Mouse (Mus musculus): ENCODE measurements around the gene Arhgap24. TPM values are rescaled to one million over a fixed set of nuclear protein-coding genes. Genes with fewer than 3 reads are reported as not detected.
"Not testable (repeated sequence)": the region's sequence is repeated elsewhere in the genome, so short reads cannot be mapped to it uniquely, and the experiment has no call there.

Arhgap24 gene
- polyA plus RNA-seq, 1 experiment from 2014 or later, result 25.4 TPM

GRCm38 (mm10) chr5:102858047-102858446 lies 376.9 kb downstream of the Arhgap24 start:
- H3K27ac ChIP-seq (replicated peaks; ENCODE audit: low read depth, low read length), result no peak overlapping the region
- no peak for DNase-seq (ENCODE audit: low spot score)
- no peaks in the 10 kb centered on the region for H3K36me3 ChIP-seq (ENCODE audit: control insufficient read depth, insufficient read depth, low read length)

GRCm38 (mm10) chr5:102859749-102860148 lies 378.6 kb downstream of the Arhgap24 start:
- no peak overlapping the region for H3K27ac ChIP-seq (replicated peaks; ENCODE audit: low read depth, low read length)
- H3K9ac ChIP-seq (ENCODE audit: low read depth, low read length), result no peak overlapping the region
- WGBS, result 74% methylated on average over 11 of the region's 11 CpGs
- ATAC-seq (ENCODE audit: low read depth) (no peak), DNase-seq (ENCODE audit: low spot score) (no peak)
- H3K4me2 ChIP-seq (ENCODE audit: low read depth, low read length), result no peak overlapping the region
- no peaks in the 10 kb centered on the region for H3K27me3 ChIP-seq (replicated peaks; ENCODE audit: control insufficient read depth, insufficient read depth, low read length)
- 0 out of 2 replicates have a peak, but pooled peaks cover 3% of the 10 kb centered on the region for H3K4me1 ChIP-seq (ENCODE audit: control insufficient read depth, insufficient read depth, low read length)
- no peak overlapping the region for H3K4me3 ChIP-seq (ENCODE audit: low read depth, low read length)
- H3K36me3 ChIP-seq (ENCODE audit: control insufficient read depth, insufficient read depth, low read length), result no peaks in the 10 kb centered on the region
- H3K9me3 ChIP-seq (ENCODE audit: control insufficient read depth, low read length), result no peaks in the 10 kb centered on the region

More at GRCm38 (mm10) chr5:102858047-102858446, 376.9 kb downstream of the Arhgap24 start:
- no peak overlapping the region for H3K9ac ChIP-seq (ENCODE audit: low read depth, low read length)
- H3K9me3 ChIP-seq (ENCODE audit: control insufficient read depth, low read length), result no peaks in the 10 kb centered on the region
- no peak overlapping the region for H3K4me2 ChIP-seq (ENCODE audit: low read depth, low read length)
- 0 out of 2 replicates have a peak, but pooled peaks cover 3% of the 10 kb centered on the region for H3K4me1 ChIP-seq (ENCODE audit: control insufficient read depth, insufficient read depth, low read length)
- no peak overlapping the region for H3K4me3 ChIP-seq (ENCODE audit: low read depth, low read length)
- no peak for ATAC-seq (ENCODE audit: low read depth)
- no peaks in the 10 kb centered on the region for H3K27me3 ChIP-seq (replicated peaks; ENCODE audit: control insufficient read depth, insufficient read depth, low read length)

- H3K27me3 ChIP-seq (replicated peaks; ENCODE audit: control insufficient read depth, insufficient read depth, low read length), result no peaks in the 10 kb centered on the region
- H3K4me3 ChIP-seq (ENCODE audit: low read depth, low read length), result no peak overlapping the region
- DNase-seq (ENCODE audit: low spot score) (no peak), ATAC-seq (ENCODE audit: low read depth) (no peak)
- H3K4me1 ChIP-seq (ENCODE audit: control insufficient read depth, insufficient read depth, low read length), result no peaks in the 10 kb centered on the region
- no peak overlapping the region for H3K4me2 ChIP-seq (ENCODE audit: low read depth, low read length)
- WGBS, result 42% methylated on average over 5 of the region's 5 CpGs
- H3K9me3 ChIP-seq (ENCODE audit: control insufficient read depth, low read length), result no peaks in the 10 kb centered on the region
- H3K9ac ChIP-seq (ENCODE audit: low read depth, low read length), result no peak overlapping the region
- H3K36me3 ChIP-seq (ENCODE audit: control insufficient read depth, insufficient read depth, low read length), result no peaks in the 10 kb centered on the region
- no peak overlapping the region for H3K27ac ChIP-seq (replicated peaks; ENCODE audit: low read depth, low read length)
These were observed 387.0 kb downstream of the Arhgap24 start for GRCm38 (mm10) chr5:102868196-102868595.

GRCm38 (mm10) chr5:102872996-102873395 lies 391.8 kb downstream of the Arhgap24 start:
- ATAC-seq (ENCODE audit: low read depth); H3K9me3 ChIP-seq (ENCODE audit: control insufficient read depth, low read length): not testable (repeated sequence)
- WGBS, result 90% methylated on average over 8 of the region's 9 CpGs

GRCm38 (mm10) chr5:102874605-102875298 lies 393.6 kb downstream of the Arhgap24 start:
- no peak overlapping the region; the same call in 1 of the 2 replicates for H3K4me2 ChIP-seq (ENCODE audit: low read depth, low read length)
- 36% methylated on average over 11 of the region's 11 CpGs for whole genome bisulfite sequencing
- no peak overlapping the region for H3K27ac ChIP-seq (replicated peaks; ENCODE audit: low read depth, low read length)
- no peaks in the 10 kb centered on the region for H3K9me3 ChIP-seq (ENCODE audit: control insufficient read depth, low read length)
- peaks cover 4% of the 10 kb centered on the region; the same call in 1 of the 2 replicates for H3K4me1 ChIP-seq (ENCODE audit: control insufficient read depth, insufficient read depth, low read length)
- DNase-seq (ENCODE audit: low spot score) (peak; percentile 89), ATAC-seq (ENCODE audit: low read depth) (peak; percentile 71)
- no peaks in the 10 kb centered on the region for H3K27me3 ChIP-seq (replicated peaks; ENCODE audit: control insufficient read depth, insufficient read depth, low read length)
- H3K4me3 ChIP-seq (ENCODE audit: low read depth, low read length), result no peak overlapping the region
- peaks cover 10% of the 10 kb centered on the region; the same call in 1 of the 2 replicates for H3K36me3 ChIP-seq (ENCODE audit: control insufficient read depth, insufficient read depth, low read length)
- H3K9ac ChIP-seq (ENCODE audit: low read depth, low read length), result no peak overlapping the region

More at GRCm38 (mm10) chr5:102872996-102873395, 391.8 kb downstream of the Arhgap24 start:
- not testable (repeated sequence) for H3K27ac ChIP-seq (replicated peaks; ENCODE audit: low read depth, low read length); DNase-seq (ENCODE audit: low spot score); H3K36me3 ChIP-seq (ENCODE audit: control insufficient read depth, insufficient read depth, low read length); H3K4me3 ChIP-seq (ENCODE audit: low read depth, low read length); H3K4me2 ChIP-seq (ENCODE audit: low read depth, low read length); H3K4me1 ChIP-seq (ENCODE audit: control insufficient read depth, insufficient read depth, low read length); H3K27me3 ChIP-seq (replicated peaks; ENCODE audit: control insufficient read depth, insufficient read depth, low read length); H3K9ac ChIP-seq (ENCODE audit: low read depth, low read length)

- WGBS, result 57% methylated on average over 16 of the region's 16 CpGs
- Histone ChIP-seq H3K4me2 (ENCODE audit: low read depth, low read length) (peak overlapping the region; percentile 26; the same call in 1 of the 2 replicates), H3K4me1 (ENCODE audit: control insufficient read depth, insufficient read depth, low read length) (peaks cover 4% of the 10 kb centered on the region; the same call in 1 of the 2 replicates), H3K9me3 (ENCODE audit: control insufficient read depth, low read length) (no peaks in the 10 kb centered on the region), H3K27ac (replicated peaks; ENCODE audit: low read depth, low read length) (no peak overlapping the region), H3K4me3 (ENCODE audit: low read depth, low read length) (no peak overlapping the region), H3K27me3 (replicated peaks; ENCODE audit: control insufficient read depth, insufficient read depth, low read length) (no peaks in the 10 kb centered on the region), H3K36me3 (ENCODE audit: control insufficient read depth, insufficient read depth, low read length) (peaks cover 10% of the 10 kb centered on the region; the same call in 1 of the 2 replicates), H3K9ac (ENCODE audit: low read depth, low read length) (no peak overlapping the region)
- ATAC-seq (ENCODE audit: low read depth) (no peak), DNase-seq (ENCODE audit: low spot score) (no peak)
These were observed 394.4 kb downstream of the Arhgap24 start for GRCm38 (mm10) chr5:102875628-102876027.

GRCm38 (mm10) chr5:102888482-102889162 lies 407.4 kb downstream of the Arhgap24 start:
- H3K36me3 ChIP-seq (ENCODE audit: control insufficient read depth, insufficient read depth, low read length), result peaks cover 11% of the 10 kb centered on the region
- H3K9ac ChIP-seq (ENCODE audit: low read depth, low read length), result no peak overlapping the region
- H3K27ac ChIP-seq (replicated peaks; ENCODE audit: low read depth, low read length), result no peak overlapping the region
- no peak for ATAC-seq (ENCODE audit: low read depth)
- H3K4me1 ChIP-seq (ENCODE audit: control insufficient read depth, insufficient read depth, low read length), result no peaks in the 10 kb centered on the region
- no peak overlapping the region for H3K4me3 ChIP-seq (ENCODE audit: low read depth, low read length)
- H3K27me3 ChIP-seq (replicated peaks; ENCODE audit: control insufficient read depth, insufficient read depth, low read length), result no peaks in the 10 kb centered on the region
- 77% methylated on average over 14 of the region's 14 CpGs for whole genome bisulfite sequencing
- DNase-seq (ENCODE audit: low spot score), result no peak
- no peak overlapping the region for H3K4me2 ChIP-seq (ENCODE audit: low read depth, low read length)
- H3K9me3 ChIP-seq (ENCODE audit: control insufficient read depth, low read length), result no peaks in the 10 kb centered on the region

GRCm38 (mm10) chr5:102889163-102889488 lies 407.9 kb downstream of the Arhgap24 start:
- Histone ChIP-seq H3K4me2 (ENCODE audit: low read depth, low read length) (no peak overlapping the region), H3K27ac (replicated peaks; ENCODE audit: low read depth, low read length) (no peak overlapping the region), H3K9ac (ENCODE audit: low read depth, low read length) (no peak overlapping the region), H3K36me3 (ENCODE audit: control insufficient read depth, insufficient read depth, low read length) (peaks cover 11% of the 10 kb centered on the region), H3K4me3 (ENCODE audit: low read depth, low read length) (no peak overlapping the region), H3K9me3 (ENCODE audit: control insufficient read depth, low read length) (no peaks in the 10 kb centered on the region), H3K27me3 (replicated peaks; ENCODE audit: control insufficient read depth, insufficient read depth, low read length) (no peaks in the 10 kb centered on the region), H3K4me1 (ENCODE audit: control insufficient read depth, insufficient read depth, low read length) (no peaks in the 10 kb centered on the region)
- no peak for DNase-seq (ENCODE audit: low spot score)
- WGBS, result 77% methylated on average over 2 of the region's 2 CpGs
- ATAC-seq (ENCODE audit: low read depth), result no peak

All from embryonic facial prominence, embryonic 14.5 days (tissue).